Mouse (Mus musculus) liver, embryonic 11.5 days (tissue): ENCODE results near the gene Spred1. TPM values are rescaled to one million over a fixed set of nuclear protein-coding genes. Genes with fewer than 3 reads are reported as not detected.

ENCODE experiments used
- ATAC-seq: fragments of 200-750 bp; cut with Nextera tagmentation; replicated peaks from 2 replicates; pipeline ENCODE4 v1.8.0; 2017; ENCODE audit warnings: moderate number of reproducible peaks, mild to moderate bottlenecking, moderate TSS enrichment, moderate library complexity; ENCODE audit not compliant: low FRiP score
- DNase-seq: peaks from one replicate; pipeline ENCODE4 v3.0.0-alpha.2; 2017; ENCODE audit warnings: low spot score
- H3K27ac ChIP-seq: fragments of 300-500 bp; sonication (generic); 2 replicates; pipeline ENCODE4 v1.5.1; 2014; ENCODE audit warnings: mild to moderate bottlenecking, low read depth, low read length, control low read depth
- H3K27me3 ChIP-seq: fragments of 300-500 bp; sonication (generic); replicated peaks from 2 replicates; pipeline ENCODE4 v1.6.1; 2014; ENCODE audit warnings: low read length, mixed read lengths; ENCODE audit not compliant: control insufficient read depth, insufficient read depth
- H3K36me3 ChIP-seq: fragments of 300-500 bp; sonication (generic); 2 replicates; pipeline ENCODE4 v1.6.1; 2014; ENCODE audit warnings: mild to moderate bottlenecking, low read length, moderate library complexity, mixed read lengths; ENCODE audit not compliant: control insufficient read depth, insufficient read depth
- H3K4me1 ChIP-seq: fragments of 300-500 bp; sonication (generic); replicated peaks from 2 replicates; pipeline ENCODE4 v1.6.1; 2014; ENCODE audit warnings: low read length, mixed read lengths; ENCODE audit not compliant: control insufficient read depth, insufficient read depth
- H3K4me2 ChIP-seq: fragments of 300-500 bp; sonication (generic); 2 replicates; pipeline ENCODE4 v1.6.1; 2014; ENCODE audit warnings: mild to moderate bottlenecking, control low read depth, moderate library complexity
- H3K4me3 ChIP-seq: fragments of 300-500 bp; sonication (generic); 2 replicates; pipeline ENCODE4 v1.5.1; 2014; ENCODE audit warnings: low read depth, low read length, control low read depth
- H3K9ac ChIP-seq: fragments of 300-500 bp; sonication (generic); 2 replicates; pipeline ENCODE4 v1.6.1; 2014; ENCODE audit warnings: low read depth, low read length, control low read depth
- H3K9me3 ChIP-seq: fragments of 300-500 bp; sonication (generic); 2 replicates; pipeline ENCODE4 v1.6.1; 2016; ENCODE audit warnings: low read length, inconsistent platforms, mixed read lengths; ENCODE audit not compliant: control insufficient read depth
- WGBS: fragments of 180-500 bp; shearing (Covaris S2); extraction: QIAGEN DNeasy Blood & Tissue Kit; methylation state at CpG from one replicate; pipeline ENCODE4 v1.1.7; 2014; 5-methylcytosine and 5-hydroxymethylcytosine counted together
- polyA plus RNA-seq: library from polyadenylated mRNA; unstranded; fragments of >200 nt; fragmentation: Nextera tagmentation; extraction: Ambion mirVana; gene quantifications from 2 replicates; pipeline ENCODE4 v1.2.1, GENCODE M21; 2014

Spred1 gene
- 7.5 and 7.7 TPM in 2 replicates for polyA plus RNA-seq

DNA sequence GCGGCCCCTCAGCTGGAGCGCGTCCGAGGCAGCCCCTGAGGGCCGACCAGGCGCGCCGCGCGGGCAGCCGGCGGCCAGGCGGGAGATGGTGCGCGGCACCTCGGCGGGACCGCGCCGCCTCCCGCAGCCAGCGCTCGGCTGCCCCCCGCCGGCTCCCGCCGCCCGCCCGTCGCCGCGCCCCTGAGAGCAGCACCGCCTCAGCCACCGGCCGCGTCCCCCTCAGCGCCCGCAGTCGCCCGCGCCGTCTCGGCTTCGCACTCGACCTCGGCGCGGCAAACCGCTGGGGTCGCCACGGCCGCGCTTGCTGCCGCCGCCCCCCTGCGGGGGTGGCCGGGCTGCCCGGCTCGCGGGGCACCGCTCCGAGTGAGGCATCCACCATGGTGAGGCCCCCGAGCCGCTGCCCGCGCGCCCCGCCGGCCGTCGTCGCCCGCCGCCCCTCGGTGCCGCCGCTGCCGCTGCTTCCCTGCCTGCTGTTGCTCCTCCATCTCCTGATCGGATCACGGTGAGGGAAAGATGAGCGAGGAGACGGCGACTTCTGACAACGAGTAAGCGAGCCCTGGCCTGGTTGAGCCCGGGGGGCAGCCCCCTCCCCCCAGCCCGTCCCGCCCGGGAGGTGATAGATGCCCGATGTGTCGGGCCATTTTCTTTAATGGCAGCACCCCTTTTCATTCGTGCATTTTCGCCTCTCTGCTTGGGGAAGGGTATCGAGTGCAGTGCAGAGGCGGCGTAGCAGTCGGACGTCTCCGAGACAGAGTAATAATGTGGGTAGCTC, at the start of gene Spred1:
Spred1 (plus strand) TSS at position 163 of the 772 bp plus-strand sequence.
- H3K4me3 ChIP-seq: peak within 1 kb of the TSS; percentile 89
- peak within 1 kb of the TSS; percentile 82 for H3K27ac ChIP-seq
- H3K27me3 ChIP-seq: no peaks in the 10 kb centered on the region
- DNase-seq (peak; percentile 73), ATAC-seq (no peak; the same call in 1 of the 2 replicates)
- no peaks in the 10 kb centered on the region for H3K36me3 ChIP-seq
- H3K4me2 ChIP-seq: peak within 1 kb of the TSS; percentile 87
- under 1% methylated on average over 92 of the region's 99 CpGs for WGBS
- H3K9me3 ChIP-seq: no peaks in the 10 kb centered on the region
- peaks cover 8% of the 10 kb centered on the region for H3K4me1 ChIP-seq
- peak within 1 kb of the TSS; percentile 92 for H3K9ac ChIP-seq

- 81% methylated on average over 3 of the region's 3 CpGs for WGBS
- Histone ChIP-seq H3K4me3 (no peak overlapping the region), H3K27me3 (no peaks in the 10 kb centered on the region), H3K4me2 (no peak overlapping the region), H3K27ac (no peak overlapping the region), H3K9ac (no peak overlapping the region), H3K36me3 (no peaks in the 10 kb centered on the region), H3K4me1 (no peaks in the 10 kb centered on the region), H3K9me3 (no peaks in the 10 kb centered on the region)
- ATAC-seq (no peak), DNase-seq (no peak)
These were observed 49.6 kb upstream of the Spred1 start for GRCm38 (mm10) chr2:117071596-117071995.

DNA sequence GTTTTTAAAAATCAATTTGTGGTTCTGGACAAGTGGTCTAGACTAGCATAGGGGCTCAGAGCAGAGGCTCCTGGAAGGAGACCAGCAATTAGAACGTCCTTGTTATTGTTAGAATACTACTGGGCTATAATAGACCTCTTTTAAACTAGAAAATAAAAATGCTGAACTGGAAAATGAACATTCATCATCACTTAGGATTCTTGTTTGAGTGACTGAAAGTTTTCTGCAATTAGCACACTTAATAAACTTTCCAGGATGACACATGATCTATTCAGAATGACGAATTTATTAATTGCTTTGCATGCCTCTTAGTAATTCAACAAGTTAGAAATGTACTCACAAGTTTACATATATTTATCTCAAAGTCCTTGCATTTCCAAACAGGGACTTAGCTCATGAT, 42.5 kb upstream of the Spred1 start:
- WGBS: 74% methylated on average over 2 of the region's 2 CpGs
- no peaks in the 10 kb centered on the region for H3K27me3 ChIP-seq
- no peak overlapping the region for H3K4me3 ChIP-seq
- no peak overlapping the region for H3K4me2 ChIP-seq
- H3K36me3 ChIP-seq: no peaks in the 10 kb centered on the region
- H3K9ac ChIP-seq: no peak overlapping the region
- no peak for ATAC-seq
- no peak for DNase-seq
- no peaks in the 10 kb centered on the region for H3K9me3 ChIP-seq
- no peak overlapping the region for H3K27ac ChIP-seq
- no peaks in the 10 kb centered on the region for H3K4me1 ChIP-seq

DNA sequence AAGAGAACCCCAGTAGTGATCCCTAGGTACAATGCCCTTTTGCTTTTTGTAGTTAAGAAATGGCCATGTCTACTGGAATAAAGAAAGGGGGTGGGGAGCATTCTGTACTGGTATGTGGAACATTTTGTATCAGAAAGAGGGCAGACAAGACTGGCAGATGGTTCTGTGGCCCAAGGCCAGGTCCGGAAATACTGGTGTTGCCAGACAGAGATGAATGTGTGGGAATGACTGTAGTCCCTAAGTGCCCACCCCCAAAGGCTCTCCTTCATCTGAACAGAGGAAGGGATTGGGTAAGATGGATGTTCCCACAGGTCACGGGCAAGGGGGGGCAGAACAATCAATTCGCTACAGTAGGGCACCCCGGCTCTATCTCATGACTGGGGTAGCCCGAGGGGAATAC, 41.6 kb upstream of the Spred1 start:
- no peaks in the 10 kb centered on the region for H3K27me3 ChIP-seq
- no peak overlapping the region for H3K9ac ChIP-seq
- H3K9me3 ChIP-seq: no peaks in the 10 kb centered on the region
- WGBS: 86% methylated on average over 5 of the region's 5 CpGs
- no peak overlapping the region for H3K27ac ChIP-seq
- ATAC-seq: no peak
- no peak for DNase-seq
- H3K36me3 ChIP-seq: no peaks in the 10 kb centered on the region
- no peaks in the 10 kb centered on the region for H3K4me1 ChIP-seq
- no peak overlapping the region for H3K4me3 ChIP-seq
- H3K4me2 ChIP-seq: no peak overlapping the region

DNA sequence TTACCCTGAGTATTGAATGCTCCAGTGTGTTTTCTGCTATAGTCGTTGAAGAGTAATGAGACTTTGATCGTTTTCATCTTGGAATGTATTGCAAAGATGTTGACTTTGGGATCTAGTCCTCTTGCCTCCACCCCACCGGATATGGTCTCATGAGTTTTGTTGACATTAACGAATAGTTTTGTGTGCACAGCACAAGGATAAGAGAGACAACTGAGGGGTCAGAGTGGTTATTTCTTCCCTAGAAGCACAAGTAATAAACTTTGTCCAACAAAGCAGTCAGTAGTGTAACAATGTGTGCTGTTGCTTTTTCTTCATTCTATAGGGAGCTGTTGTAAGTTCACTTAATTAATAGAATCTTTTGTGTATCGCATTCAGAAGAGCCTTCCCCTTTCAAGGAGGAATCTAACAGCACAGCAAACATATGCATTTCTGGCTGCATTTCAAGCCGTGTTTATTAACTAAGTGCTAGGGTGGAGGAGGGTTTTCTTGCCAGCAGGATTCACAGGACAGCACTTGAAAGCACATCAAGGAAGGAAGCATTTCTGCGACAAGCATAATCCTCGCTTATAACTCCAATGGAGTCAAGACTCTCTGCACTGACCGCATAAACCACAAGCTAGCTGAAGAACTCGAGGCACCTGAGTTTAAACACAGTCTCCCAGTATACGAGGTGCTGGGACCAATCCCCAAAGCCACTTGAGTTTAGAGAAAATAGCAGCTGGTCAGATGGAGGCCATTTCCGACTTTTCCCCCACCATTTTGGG, 35.0 kb upstream of the Spred1 start:
- Histone ChIP-seq H3K4me3 (no peak overlapping the region), H3K36me3 (no peaks in the 10 kb centered on the region), H3K4me2 (no peak overlapping the region), H3K27ac (no peak overlapping the region), H3K4me1 (no peaks in the 10 kb centered on the region), H3K9me3 (no peaks in the 10 kb centered on the region), H3K9ac (no peak overlapping the region), H3K27me3 (no peaks in the 10 kb centered on the region)
- DNase-seq (no peak), ATAC-seq (no peak)
- 73% methylated on average over 12 of the region's 12 CpGs for WGBS

GRCm38 (mm10) chr2:117086766-117087457, 34.3 kb upstream of the Spred1 start:
- 73% methylated on average over 1 of the region's 1 CpGs for WGBS
- Histone ChIP-seq H3K4me3 (no peak overlapping the region), H3K27me3 (no peaks in the 10 kb centered on the region), H3K36me3 (no peaks in the 10 kb centered on the region), H3K9me3 (no peaks in the 10 kb centered on the region), H3K4me2 (no peak overlapping the region), H3K27ac (no peak overlapping the region), H3K4me1 (no peaks in the 10 kb centered on the region), H3K9ac (no peak overlapping the region)
- ATAC-seq (no peak), DNase-seq (no peak)

DNA sequence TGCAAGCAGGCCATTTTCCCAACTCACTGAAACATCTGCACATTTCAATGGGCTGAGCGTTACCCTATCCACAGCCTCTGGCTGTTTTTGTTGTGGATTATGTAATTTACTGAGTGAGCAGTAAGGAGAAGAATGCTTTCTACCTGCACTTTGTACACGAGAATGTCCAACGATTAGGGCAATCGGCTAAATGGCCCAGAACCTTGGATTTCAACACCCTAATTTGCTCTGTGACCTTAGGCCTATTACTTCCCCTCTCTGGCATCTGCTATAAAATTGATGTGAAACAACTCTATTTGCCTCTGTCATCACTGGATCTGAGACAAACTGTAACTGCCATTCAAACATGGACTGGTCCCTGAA, 33.7 kb upstream of the Spred1 start:
- no peak for ATAC-seq
- Histone ChIP-seq H3K4me2 (no peak overlapping the region), H3K4me3 (no peak overlapping the region), H3K9me3 (no peaks in the 10 kb centered on the region), H3K27ac (no peak overlapping the region), H3K27me3 (no peaks in the 10 kb centered on the region), H3K36me3 (no peaks in the 10 kb centered on the region), H3K9ac (no peak overlapping the region), H3K4me1 (no peaks in the 10 kb centered on the region; the same call in 1 of the 2 replicates)
- no peak for DNase-seq
- 82% methylated on average over 4 of the region's 4 CpGs for WGBS

DNA sequence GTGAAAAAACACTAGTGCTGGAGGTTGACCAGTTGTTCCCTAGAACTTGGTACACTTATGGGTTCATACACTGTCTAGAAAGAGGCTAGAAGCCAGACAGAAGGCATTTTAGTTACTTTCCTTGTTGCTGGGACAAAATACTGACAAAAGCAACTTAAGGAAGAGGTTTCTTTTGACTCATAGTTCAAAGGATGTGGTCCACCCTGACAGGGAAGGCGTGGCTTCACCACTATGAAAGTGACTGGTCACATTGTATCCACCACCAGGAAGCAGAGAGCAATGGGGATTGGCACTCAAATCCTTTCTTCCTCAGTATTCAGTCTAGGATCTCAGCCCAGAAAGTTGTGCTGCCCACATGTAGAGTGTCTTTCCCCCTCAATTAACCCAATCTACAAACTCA, 31.7 kb upstream of the Spred1 start:
- no peaks in the 10 kb centered on the region for H3K36me3 ChIP-seq
- H3K9me3 ChIP-seq: no peaks in the 10 kb centered on the region
- H3K4me3 ChIP-seq: no peak overlapping the region
- 86% methylated on average over 1 of the region's 1 CpGs for WGBS
- H3K27ac ChIP-seq: no peak overlapping the region
- H3K4me1 ChIP-seq: peaks cover 7% of the 10 kb centered on the region
- no peaks in the 10 kb centered on the region for H3K27me3 ChIP-seq
- ATAC-seq (no peak), DNase-seq (no peak)
- no peak overlapping the region for H3K9ac ChIP-seq
- no peak overlapping the region for H3K4me2 ChIP-seq
